Mouse (Mus musculus): ENCODE results near the gene Mib2. TPM values are rescaled to one million over a fixed set of nuclear protein-coding genes. Genes with fewer than 3 reads are reported as not detected.
"Not testable (repeated sequence)": the region's sequence is repeated elsewhere in the genome, so short reads cannot be mapped to it uniquely, and the experiment has no call there.

Gene Mib2
- total RNA-seq, 1 experiment from 2014 or later: 60.2 TPM

DNA sequence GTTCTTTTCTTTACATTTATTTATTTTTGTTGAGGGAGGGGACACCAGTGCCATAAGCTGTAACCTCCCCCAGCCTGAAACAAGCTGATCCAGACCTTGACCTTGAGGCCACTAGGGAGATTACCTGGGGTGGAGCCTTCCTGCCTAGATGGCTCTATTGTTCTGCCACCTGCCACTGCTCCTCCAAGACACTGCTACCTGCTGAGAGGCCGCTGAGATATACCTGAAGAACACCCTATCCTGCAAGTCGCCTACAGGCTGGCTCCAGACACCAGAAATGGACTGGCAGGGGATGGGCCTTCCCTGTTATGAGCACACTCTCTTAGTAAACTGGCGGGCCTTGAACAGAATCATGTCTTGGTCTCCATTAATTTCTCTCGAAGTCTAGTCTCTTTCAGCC, 1.2 kb upstream of the Mib2 start:
- DNase-seq: not testable (repeated sequence)

DNA sequence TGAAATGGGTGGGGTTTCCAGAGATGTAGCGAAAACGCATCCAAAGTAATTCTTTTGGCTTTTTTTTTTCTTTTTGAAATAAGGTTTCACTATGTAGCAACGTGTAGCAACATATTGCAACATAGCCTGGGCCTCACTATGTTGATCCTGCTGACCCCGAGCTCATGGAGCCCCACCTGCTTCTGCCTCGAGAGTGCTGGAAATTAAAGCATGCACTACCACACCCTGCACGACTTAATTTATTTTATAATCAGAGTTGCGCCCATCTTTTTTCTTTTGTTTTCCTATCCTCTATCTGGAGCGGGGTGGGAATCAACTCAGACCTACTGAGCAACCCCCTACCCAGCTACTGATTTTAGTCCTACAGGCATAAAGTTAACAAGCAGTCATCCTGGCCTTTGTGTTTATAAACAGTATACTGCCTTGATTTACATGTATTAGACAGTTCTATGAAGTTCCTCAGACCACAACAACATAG, 639 bp upstream of the Mib2 start:
- no peak for DNase-seq

DNA sequence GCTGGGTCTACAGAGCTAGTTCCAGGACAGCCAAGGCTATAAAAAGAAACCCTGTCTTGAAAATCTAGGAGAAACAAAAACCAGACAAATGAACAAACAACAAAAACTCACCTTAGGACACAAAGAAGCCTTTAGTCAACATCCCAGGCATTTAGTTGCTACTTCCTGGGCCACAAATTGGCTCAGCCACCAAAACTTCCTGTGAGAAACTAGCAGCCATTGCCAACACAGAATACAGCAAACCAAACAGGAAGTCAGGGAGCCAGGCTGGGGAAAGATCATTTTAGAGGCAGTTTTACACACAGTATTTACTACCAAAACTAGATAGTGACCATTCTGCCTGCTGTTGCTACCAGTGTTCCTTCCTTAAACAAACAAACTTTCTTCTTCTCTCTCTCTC, 2.1 kb downstream of the Mib2 start:
- DNase-seq: no peak

DNA sequence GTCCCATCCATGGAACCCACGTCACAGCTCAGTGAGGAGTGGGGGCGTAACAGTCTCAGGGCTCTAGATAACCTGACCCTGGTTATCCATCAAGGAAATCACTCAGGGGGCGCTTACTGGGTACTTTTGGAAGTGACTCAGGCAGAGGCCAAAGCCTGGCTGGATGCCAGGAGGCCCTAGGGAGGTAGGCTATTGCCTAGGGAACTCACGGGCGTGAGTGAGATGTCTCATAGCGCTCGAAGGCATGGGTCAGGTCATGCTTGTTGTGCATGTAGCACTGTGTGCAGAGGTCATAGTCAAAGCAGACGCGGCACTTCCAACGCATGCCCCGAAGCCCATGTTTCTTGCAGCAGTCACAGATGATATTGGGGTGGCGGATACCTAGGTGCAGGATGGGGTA, 8.4 kb downstream of the Mib2 start:
- peak; percentile 59 for DNase-seq

DNA sequence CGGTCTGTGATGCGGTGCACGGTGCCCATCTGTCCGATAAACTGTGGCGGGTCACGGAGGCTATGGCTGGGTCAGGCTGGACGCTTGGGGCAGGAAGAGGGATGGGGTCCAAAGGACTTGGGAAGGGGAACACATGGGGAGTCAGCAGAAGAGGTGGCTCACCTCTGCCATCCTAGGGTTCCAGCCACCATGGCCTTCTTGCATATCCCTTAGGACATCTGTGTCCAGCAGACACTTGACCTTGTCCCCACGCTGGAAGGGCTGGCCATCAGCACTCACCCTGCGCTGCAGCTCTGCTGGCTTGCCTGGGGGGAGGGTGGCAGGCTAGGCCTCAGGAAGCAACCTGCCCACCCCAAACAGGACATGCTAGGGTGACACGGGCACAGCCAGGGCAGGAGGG, 10.0 kb downstream of the Mib2 start:
- DNase-seq: no peak

DNA sequence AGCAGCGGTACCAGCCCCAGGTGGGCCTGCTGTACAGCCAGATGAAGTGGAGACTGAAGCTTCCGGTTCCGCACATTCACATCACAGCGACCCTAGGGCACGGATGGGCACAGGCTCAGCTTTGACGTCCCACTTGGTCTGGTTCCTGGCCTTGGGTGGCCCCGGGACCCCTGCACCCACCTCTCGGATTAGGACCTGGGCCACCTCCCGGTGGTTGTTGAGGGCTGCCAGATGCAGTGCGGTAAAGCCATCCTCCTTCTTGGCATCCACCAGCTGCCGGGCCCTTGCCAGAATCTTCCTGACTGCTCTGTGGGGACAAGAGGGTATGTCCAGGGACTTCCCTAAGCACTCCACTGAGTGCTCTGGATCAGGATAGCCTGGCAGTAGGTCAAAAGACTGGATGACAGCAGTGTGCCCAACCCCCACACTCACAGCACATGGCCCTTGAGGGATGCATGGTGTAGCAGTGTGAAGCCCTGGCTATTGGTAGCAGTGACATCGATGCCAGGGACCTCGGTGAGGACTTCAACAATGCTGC, 12.7 kb downstream of the Mib2 start:
- DNase-seq: no peak

DNA sequence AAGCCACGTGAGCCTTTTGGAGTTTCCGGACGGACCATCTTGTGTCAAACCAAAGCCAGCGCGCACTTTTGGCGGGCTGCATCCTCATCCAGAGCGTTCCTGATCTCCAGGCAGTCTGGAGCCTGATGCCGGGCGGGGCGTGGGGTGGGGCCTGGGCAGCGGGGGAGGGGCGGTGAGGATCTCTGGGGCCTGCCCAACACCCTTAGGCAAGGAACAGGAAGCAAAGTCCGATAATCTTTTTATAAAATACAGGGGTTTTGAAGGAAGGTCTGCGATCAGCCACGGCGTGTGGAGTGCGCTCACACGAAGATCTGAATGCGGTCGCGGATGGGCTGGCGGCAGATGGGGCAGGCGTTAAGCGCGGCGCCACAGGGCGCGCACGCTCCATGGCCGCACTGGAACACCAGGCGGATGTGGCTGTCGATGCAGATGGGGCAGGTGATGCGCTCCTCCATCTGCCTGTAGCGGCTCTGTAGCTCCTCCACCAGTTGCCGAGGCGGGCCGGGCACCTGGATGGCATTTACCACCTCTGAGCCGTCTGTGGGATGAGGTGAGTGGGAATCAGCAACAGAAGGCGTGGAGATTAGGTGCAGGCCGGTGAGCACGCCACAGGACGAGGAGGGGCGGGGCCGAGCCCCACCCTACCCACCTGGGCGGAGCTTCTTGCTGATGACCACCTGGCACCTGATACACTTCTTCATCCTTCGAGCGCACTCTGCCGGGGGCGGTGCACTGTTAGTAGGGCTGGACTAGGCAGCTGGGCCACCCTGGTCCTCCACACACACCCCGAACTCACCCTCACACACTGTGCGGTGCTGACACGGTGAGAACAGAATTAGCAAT, 14.3 kb downstream of the Mib2 start:
- peak; percentile 53 for DNase-seq

DNA sequence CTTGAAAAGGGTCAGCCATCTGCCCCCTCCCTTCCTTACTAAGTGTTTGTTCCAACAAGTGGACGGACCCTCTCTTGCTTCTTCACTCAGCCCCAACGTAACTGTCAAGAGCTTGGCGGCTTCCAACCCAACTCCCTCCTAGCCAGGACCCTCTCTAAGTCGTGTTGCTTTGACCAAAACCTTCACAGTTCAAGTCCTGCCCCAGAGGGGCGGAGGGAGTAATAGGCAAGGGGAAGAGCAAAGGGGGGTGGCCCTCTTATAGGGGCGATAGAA, 14.9 kb downstream of the Mib2 start:
- DNase-seq: no peak

DNA sequence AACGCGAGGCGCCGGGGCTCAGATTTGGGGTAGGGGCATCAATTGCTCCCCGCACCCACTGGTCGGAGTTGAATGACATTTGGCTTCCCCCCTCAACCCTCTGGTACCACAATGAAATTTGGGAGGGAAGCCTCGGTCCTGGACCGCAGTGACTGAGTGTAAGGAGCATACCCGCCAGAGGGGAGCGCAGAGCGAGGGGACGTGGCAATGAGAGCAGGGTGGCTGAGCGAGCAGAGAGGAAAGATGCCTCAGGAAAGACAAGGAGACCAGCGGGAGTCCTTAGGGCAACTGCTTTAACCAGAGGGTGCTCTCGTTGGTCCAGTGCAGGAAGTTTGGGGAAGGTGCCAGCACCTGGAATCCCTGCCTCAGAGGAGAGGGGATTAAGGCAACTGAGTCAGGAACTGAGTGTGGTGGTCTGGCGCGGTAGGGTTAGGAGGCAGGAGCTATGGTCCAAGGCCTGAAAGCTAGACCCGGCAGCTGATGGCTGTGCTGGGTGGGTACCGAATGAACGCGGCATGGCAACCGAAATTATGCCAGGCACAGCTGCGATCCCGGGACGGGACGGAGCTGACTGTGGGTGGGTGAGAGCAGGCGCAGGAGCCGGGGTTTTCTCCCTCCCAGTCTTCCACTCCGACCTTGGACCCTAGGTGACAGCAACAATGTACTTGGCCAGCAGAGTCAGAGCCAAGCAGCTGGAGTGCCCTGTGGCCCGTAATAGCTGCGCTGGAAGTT, 15.4 kb downstream of the Mib2 start:
- DNase-seq: no peak

DNA sequence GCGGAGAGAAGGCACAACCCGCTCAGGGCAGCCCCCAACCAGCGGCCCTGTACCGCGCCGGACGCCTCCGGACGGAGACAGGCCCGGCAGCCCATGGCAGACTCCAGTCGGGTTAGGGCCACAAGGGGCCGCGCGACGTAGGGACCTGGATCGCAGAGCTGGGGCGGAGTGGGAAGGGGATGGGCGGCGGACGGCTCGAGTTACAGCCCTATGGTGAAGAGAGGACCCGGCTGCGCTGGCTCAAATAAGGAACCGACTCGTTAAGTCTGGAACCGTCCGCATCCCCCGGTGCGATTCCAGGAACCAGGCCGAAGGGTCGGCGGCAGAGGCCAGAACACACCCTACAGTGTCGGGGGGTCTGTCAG, 15.9 kb downstream of the Mib2 start, which contains the start of gene Mmp23:
TSS of gene Mmp23 (minus strand) at position 299 of the 365 bp plus-strand sequence.
- DNase-seq: peak; percentile 41

DNA sequence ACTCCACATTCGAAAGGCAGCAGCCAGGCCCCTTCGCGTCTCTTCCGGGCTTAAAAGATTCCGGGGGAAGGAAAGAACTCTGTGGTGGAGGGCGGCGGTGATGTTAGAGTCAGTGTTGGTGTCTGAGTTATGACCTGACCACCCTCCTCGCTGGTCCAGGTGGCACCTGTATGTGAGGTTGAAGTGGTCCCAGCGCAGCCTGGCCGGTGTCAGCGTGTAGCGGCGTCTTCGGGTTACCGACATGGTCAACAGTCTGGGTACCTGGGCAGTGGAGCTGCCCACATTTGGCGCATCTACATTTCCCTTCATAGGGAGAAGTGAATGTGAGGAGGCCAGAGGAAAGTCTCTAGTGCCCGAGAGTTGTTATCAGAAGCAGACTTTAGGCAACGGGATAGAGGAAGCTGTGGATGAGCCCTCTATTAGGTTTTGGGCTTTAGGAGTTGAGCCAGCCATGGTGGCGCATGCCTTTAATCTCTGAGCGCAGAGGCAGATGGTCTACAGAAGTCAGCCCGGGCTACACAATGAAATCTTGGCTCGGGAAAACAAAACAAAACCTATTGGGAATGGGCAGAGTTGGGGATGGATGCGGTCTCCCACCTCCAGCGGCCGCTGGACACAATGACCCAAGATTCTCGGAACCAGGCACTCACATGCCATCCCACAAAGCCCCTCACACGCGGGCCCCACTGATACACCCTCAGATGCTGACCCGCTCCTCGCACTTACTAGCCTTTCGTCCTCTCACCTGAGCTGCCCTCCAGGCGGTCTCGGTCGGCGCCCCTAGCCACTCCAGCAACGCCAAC, 16.5 kb downstream of the Mib2 start:
- no peak for DNase-seq

DNA sequence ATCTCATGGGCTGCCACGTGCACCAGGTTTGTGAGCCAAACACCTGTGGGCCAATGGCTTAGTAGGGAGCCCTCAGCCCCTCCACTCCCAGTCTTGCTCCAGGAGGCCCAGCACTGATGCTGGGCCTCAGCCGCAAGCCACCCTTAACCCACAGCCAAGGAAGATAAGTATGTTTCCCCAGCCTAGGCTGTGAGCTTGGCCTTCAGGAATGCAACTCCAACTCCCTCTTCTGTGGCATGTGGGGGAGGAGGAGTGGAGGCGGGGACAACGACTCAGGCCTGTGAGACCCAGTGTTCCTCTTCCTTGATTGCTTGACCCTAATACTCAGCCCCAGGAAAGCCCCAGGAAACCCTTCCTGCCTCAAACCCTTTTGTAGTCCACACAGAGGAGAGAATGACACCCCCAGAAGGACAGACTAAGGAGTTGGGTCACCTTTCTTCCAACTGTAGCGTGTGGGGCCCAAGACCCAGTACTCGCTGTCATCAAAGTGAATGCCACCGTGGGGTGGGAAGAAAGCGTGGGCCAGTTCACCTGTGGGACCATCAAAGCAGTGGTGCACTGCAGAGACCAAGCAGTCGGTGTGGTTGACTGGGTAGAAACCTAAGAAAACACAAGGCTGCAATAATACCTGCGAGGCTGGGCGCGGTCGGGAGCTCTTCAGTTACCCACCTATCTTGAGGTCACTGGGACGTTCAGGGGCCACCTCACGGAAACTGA, 17.3 kb downstream of the Mib2 start:
- DNase-seq: no peak

DNA sequence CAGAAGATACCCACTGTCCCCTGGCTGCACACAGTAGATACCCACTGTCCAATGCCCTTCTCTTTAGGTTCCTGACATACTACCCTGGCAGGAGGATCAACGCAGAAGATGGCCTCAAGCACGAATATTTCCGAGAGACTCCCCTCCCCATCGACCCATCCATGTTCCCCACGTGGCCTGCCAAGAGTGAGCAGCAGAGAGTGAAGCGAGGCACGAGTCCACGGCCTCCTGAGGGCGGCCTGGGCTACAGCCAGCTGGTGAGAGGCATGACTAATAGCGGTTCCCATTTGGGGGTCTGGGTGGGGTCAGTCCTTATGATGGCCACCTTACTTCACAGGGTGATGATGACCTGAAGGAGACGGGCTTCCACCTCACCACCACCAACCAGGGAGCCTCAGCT, 19.6 kb downstream of the Mib2 start:
- DNase-seq: no peak

DNA sequence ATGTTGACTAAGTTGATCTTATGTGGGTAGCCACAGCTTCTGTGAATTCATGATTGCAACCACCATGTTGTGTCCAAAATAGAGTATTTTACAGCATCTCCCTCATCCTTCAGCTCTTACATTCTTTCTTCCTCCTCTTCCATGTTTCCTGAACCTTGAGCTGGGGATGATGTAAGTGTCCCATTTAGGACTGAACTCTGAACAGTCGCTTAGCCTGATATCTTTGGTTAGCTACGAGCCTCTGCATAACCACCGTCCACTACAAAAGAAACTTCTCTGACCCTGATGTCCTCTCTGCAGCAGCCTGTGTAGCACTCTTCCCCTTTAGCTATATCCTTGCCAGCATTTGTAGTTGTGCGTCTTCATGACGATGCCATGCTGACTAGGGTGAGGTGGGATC, 23.3 kb downstream of the Mib2 start:
- DNase-seq: no peak

DNA sequence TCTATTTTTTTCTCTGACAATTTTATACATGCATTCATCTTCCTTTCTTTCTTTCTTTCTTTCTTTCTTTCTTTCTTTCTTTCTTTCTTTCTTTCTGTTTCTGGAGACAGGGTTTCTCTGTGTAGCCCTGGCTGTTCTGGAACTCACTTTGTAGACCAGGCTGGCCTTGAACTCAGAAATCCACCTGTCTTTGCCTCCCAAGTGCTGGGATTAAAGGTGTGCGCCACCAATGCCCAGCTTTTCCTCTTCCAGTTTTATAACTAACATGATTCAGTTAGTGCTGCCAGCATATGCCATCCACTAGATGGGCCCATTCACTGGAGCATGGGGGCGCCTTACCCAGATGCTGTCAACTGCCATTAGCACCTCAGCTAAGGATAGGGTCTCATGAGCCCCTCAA, 23.7 kb downstream of the Mib2 start, which contains the start of gene Gm10563:
TSS of gene Gm10563 (minus strand) at position 101 of the 400 bp plus-strand sequence.
- DNase-seq: not testable (repeated sequence)

DNA sequence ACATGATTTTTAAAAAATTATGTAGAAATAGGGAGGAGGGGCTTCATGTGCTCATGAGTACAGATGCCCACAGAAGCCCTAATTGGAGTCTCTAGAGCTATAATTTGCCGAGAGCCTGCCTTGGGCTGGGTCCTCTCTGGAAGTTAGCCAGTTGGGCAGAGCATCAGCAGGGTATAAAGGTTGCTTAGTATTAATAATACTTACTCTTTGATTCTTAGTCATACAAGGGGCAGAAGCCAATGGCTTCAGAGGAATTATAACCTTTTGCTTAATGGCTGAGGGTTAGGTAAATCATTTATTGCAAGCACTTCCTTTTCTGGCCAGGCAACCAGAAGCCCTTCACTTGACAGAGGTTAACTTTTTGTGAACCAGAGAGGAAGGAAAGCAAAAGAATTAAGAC, 25.5 kb downstream of the Mib2 start:
- no peak for DNase-seq

DNA sequence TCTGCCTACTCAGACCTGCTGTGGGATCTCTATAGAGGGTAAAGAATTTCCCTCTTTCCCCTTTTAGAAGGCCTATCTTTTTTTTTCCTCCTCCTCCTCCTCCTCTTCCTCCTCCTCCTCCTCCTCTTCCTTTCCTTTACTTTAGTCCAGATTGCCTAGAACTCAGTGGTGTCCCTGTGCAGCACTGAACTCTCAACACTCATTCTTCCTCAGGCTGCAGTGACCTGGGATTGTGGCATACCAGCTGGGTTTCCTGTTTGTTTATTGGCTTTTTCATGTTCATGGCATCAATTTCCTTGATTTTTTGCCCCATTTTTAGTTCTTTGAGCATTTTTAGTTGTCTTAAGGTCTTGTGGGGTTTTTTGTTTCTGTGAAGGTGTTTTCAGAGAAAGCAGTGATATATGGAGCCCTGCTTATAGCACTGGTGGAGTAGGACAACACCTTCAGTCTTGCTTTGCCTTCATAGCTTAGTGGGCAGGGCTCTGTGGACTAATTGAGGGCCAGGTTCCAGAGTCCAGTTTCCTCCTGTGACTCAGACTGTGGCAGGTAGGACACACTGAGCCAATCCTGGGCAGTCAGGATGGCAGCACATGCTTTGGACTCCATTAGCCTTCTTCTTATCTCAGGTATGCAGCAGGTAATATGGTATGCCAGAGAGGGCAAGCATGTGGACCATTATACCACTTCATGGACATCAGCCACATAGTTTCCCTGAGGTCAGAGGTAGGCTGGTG, 33.1 kb downstream of the Mib2 start:
- no peak for DNase-seq

DNA sequence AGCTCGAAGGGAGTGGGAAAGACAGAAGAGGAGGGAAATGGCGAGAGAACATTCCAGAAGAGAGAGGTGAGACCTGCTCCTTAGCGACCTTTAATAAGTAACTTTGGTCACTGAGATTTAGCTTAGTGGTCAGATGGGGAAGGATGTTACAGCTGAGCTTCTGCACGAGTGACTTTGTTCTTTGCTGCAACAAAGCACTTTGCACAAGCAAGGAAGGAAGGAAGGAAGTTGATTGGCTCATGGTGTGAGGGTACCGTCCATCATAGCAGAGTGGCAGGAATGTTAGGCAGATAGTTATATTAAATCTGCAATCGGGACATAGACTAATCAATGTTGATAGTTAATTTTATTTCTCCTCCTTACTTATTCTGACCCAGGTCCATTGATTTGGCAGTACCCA, 38.7 kb downstream of the Mib2 start:
- no peak for DNase-seq

DNA sequence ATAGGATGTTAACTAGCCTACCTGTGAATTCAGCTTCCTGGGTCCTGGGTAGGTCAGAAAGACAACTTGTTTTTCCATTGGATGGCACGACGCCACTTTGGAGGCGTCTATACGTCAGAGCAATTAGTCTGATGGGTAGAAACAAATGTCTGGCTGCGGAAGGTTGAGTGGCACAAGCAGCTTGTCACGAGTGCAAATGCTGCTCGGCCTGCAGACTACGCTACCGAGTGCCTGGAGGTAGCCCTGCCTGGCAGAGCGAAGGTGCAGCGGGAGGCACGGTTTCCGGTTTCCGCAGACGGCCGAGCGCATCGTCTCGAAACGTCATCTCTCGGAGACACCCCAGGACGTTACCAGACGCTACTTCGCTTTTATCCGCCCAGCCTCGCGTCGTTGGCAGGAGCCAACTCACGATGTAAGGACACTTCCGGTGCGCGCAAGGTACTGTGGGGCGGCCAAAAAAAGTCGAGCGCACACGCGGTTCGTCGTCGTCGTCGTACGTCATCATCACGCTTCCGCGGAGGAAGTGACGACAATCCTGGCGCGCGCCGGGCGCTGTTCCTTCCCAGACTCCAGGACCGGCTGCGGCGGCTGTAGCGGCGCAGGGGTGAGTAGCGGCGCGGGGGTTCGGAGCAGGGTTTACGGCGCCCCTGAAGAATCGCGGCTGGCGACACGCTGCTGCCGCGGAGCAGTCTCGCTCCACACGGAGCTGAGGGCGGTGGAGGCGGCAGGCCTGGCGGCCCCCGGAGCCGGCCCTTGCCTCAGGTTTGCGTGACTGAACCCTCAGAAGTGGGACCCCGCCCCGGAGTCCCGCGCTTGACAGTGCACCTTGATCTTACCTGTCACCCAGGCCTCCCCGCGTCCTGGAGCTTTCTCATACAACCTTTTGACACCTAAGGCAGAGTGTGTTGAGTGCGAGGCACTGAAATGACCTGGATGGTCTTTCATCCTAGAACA, 44.4 kb downstream of the Mib2 start, which contains the start of gene Cdk11b:
TSS of gene Cdk11b (plus strand) at position 517 of the 954 bp plus-strand sequence.
- DNase-seq: peak; percentile 93

DNA sequence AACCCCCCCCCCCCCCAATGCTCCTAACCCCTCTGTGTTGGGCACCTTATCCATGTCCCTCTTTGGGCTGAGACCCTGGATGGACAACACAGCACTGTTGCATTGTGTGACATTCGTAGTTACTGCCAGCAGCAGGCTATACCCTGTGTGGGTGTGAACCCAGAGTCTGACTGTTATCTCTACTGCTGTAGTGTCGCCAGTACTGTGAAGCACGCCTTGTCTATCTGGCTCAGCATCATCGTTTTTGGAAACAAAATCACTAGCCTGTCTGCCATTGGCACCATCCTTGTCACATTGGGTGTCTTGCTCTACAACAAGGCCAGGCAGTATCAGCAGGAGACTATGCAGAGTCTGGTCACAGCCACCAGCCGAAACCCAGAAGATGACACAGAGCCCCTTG, 50.7 kb downstream of the Mib2 start:
- DNase-seq: no peak
